Mouse (Mus musculus): Measurements from ENCODE around the gene H60b. TPM values are rescaled to one million over a fixed set of nuclear protein-coding genes. Genes with fewer than 3 reads are reported as not detected.
"Not testable (repeated sequence)": the region's sequence is repeated elsewhere in the genome, so short reads cannot be mapped to it uniquely, and the experiment has no call there.

Gene H60b
- polyA plus RNA-seq, 1 experiment from 2014 or later = 0.23 TPM

- not testable (repeated sequence) for DNase-seq (ENCODE audit: low spot score); H3K36me3 ChIP-seq (ENCODE audit: control insufficient read depth, insufficient read depth, low read length); H3K9me3 ChIP-seq (ENCODE audit: control insufficient read depth, low read length); H3K4me2 ChIP-seq (ENCODE audit: low read depth, severe bottlenecking); H3K4me1 ChIP-seq (ENCODE audit: control insufficient read depth, insufficient read depth, low read length); H3K9ac ChIP-seq (ENCODE audit: low read length); H3K27me3 ChIP-seq (ENCODE audit: control insufficient read depth, insufficient read depth, low read length); H3K27ac ChIP-seq (replicated peaks; ENCODE audit: low read depth, low read length); ATAC-seq (ENCODE audit: insufficient number of reproducible peaks, low FRiP score, low TSS enrichment, low read depth); H3K4me3 ChIP-seq (ENCODE audit: low read depth, low read length)
- no CpG with 5 or more reads among the region's 7 CpGs for WGBS
Measured at GRCm38 (mm10) chr10:22223474-22224349, 65.3 kb downstream of the H60b start.

- H3K27me3 ChIP-seq (ENCODE audit: control insufficient read depth, insufficient read depth, low read length) = no peaks in the 10 kb centered on the region
- DNase-seq (ENCODE audit: low spot score) (no peak), ATAC-seq (ENCODE audit: insufficient number of reproducible peaks, low FRiP score, low TSS enrichment, low read depth) (no peak)
- no peak overlapping the region for H3K9ac ChIP-seq (ENCODE audit: low read length)
- WGBS = 92% methylated on average over 8 of the region's 8 CpGs
- no peaks in the 10 kb centered on the region for H3K4me1 ChIP-seq (ENCODE audit: control insufficient read depth, insufficient read depth, low read length)
- H3K27ac ChIP-seq (replicated peaks; ENCODE audit: low read depth, low read length) = no peak overlapping the region
- H3K4me2 ChIP-seq (ENCODE audit: low read depth, severe bottlenecking) = no peak overlapping the region
- peaks cover 3% of the 10 kb centered on the region; the same call in 1 of the 2 replicates for H3K9me3 ChIP-seq (ENCODE audit: control insufficient read depth, low read length)
- no peaks in the 10 kb centered on the region for H3K36me3 ChIP-seq (ENCODE audit: control insufficient read depth, insufficient read depth, low read length)
- no peak overlapping the region for H3K4me3 ChIP-seq (ENCODE audit: low read depth, low read length)
Measured at GRCm38 (mm10) chr10:22265060-22265459, 106.7 kb downstream of the H60b start.

GRCm38 (mm10) chr10:22270879-22271786, 112.7 kb downstream of the H60b start:
- DNase-seq (ENCODE audit: low spot score); ATAC-seq (ENCODE audit: insufficient number of reproducible peaks, low FRiP score, low TSS enrichment, low read depth); H3K27me3 ChIP-seq (ENCODE audit: control insufficient read depth, insufficient read depth, low read length); H3K9ac ChIP-seq (ENCODE audit: low read length); H3K4me3 ChIP-seq (ENCODE audit: low read depth, low read length); H3K4me1 ChIP-seq (ENCODE audit: control insufficient read depth, insufficient read depth, low read length); H3K4me2 ChIP-seq (ENCODE audit: low read depth, severe bottlenecking); H3K9me3 ChIP-seq (ENCODE audit: control insufficient read depth, low read length); H3K27ac ChIP-seq (replicated peaks; ENCODE audit: low read depth, low read length); H3K36me3 ChIP-seq (ENCODE audit: control insufficient read depth, insufficient read depth, low read length): not testable (repeated sequence)
- WGBS = 52% methylated on average over 7 of the region's 8 CpGs

- peak; percentile 47 for DNase-seq (ENCODE audit: low spot score)
- not testable (repeated sequence) for H3K36me3 ChIP-seq (ENCODE audit: control insufficient read depth, insufficient read depth, low read length); H3K9ac ChIP-seq (ENCODE audit: low read length); H3K27me3 ChIP-seq (ENCODE audit: control insufficient read depth, insufficient read depth, low read length); H3K27ac ChIP-seq (replicated peaks; ENCODE audit: low read depth, low read length); H3K4me1 ChIP-seq (ENCODE audit: control insufficient read depth, insufficient read depth, low read length); H3K9me3 ChIP-seq (ENCODE audit: control insufficient read depth, low read length); ATAC-seq (ENCODE audit: insufficient number of reproducible peaks, low FRiP score, low TSS enrichment, low read depth)
- WGBS = 2% methylated on average over 34 of the region's 37 CpGs
- Histone ChIP-seq H3K4me3 (ENCODE audit: low read depth, low read length) (peak overlapping the region; percentile 42), H3K4me2 (ENCODE audit: low read depth, severe bottlenecking) (peak overlapping the region; percentile 77)
Measured at GRCm38 (mm10) chr10:22272914-22273683, 114.7 kb downstream of the H60b start.

GRCm38 (mm10) chr10:22273684-22274305, 115.4 kb downstream of the H60b start:
- Histone ChIP-seq H3K9me3 (ENCODE audit: control insufficient read depth, low read length) (no peaks in the 10 kb centered on the region), H3K4me2 (ENCODE audit: low read depth, severe bottlenecking) (peak overlapping the region; percentile 77), H3K4me3 (ENCODE audit: low read depth, low read length) (peak overlapping the region; percentile 42), H3K36me3 (ENCODE audit: control insufficient read depth, insufficient read depth, low read length) (no peaks in the 10 kb centered on the region), H3K4me1 (ENCODE audit: control insufficient read depth, insufficient read depth, low read length) (no peaks in the 10 kb centered on the region), H3K27ac (replicated peaks; ENCODE audit: low read depth, low read length) (no peak overlapping the region), H3K27me3 (ENCODE audit: control insufficient read depth, insufficient read depth, low read length) (peaks cover 9% of the 10 kb centered on the region), H3K9ac (ENCODE audit: low read length) (no peak overlapping the region)
- DNase-seq (ENCODE audit: low spot score) (peak; percentile 52), ATAC-seq (ENCODE audit: insufficient number of reproducible peaks, low FRiP score, low TSS enrichment, low read depth) (no peak)
- WGBS = 1% methylated on average over 41 of the region's 41 CpGs

- WGBS = 3% methylated on average over 19 of the region's 19 CpGs
- H3K4me3 ChIP-seq (ENCODE audit: low read depth, low read length) = peak overlapping the region; percentile 42
- H3K27ac ChIP-seq (replicated peaks; ENCODE audit: low read depth, low read length) = no peak overlapping the region
- no peaks in the 10 kb centered on the region for H3K9me3 ChIP-seq (ENCODE audit: control insufficient read depth, low read length)
- DNase-seq (ENCODE audit: low spot score) (peak; percentile 36), ATAC-seq (ENCODE audit: insufficient number of reproducible peaks, low FRiP score, low TSS enrichment, low read depth) (no peak)
- no peaks in the 10 kb centered on the region for H3K36me3 ChIP-seq (ENCODE audit: control insufficient read depth, insufficient read depth, low read length)
- H3K4me2 ChIP-seq (ENCODE audit: low read depth, severe bottlenecking) = peak overlapping the region; percentile 77
- no peak overlapping the region for H3K9ac ChIP-seq (ENCODE audit: low read length)
- H3K27me3 ChIP-seq (ENCODE audit: control insufficient read depth, insufficient read depth, low read length) = peaks cover 9% of the 10 kb centered on the region
- no peaks in the 10 kb centered on the region for H3K4me1 ChIP-seq (ENCODE audit: control insufficient read depth, insufficient read depth, low read length)
Measured at GRCm38 (mm10) chr10:22274445-22275057, 116.2 kb downstream of the H60b start.

- not testable (repeated sequence) for H3K27me3 ChIP-seq (ENCODE audit: control insufficient read depth, insufficient read depth, low read length); H3K4me1 ChIP-seq (ENCODE audit: control insufficient read depth, insufficient read depth, low read length); H3K36me3 ChIP-seq (ENCODE audit: control insufficient read depth, insufficient read depth, low read length); H3K9me3 ChIP-seq (ENCODE audit: control insufficient read depth, low read length); H3K27ac ChIP-seq (replicated peaks; ENCODE audit: low read depth, low read length); DNase-seq (ENCODE audit: low spot score); H3K4me3 ChIP-seq (ENCODE audit: low read depth, low read length); H3K4me2 ChIP-seq (ENCODE audit: low read depth, severe bottlenecking); ATAC-seq (ENCODE audit: insufficient number of reproducible peaks, low FRiP score, low TSS enrichment, low read depth); H3K9ac ChIP-seq (ENCODE audit: low read length)
- 88% methylated on average over 2 of the region's 2 CpGs for WGBS
Measured at GRCm38 (mm10) chr10:22278468-22278867, 120.1 kb downstream of the H60b start.

All from limb, embryonic 11.5 days (tissue).